Mouse (Mus musculus): ENCODE results near the gene Esyt2.

Gene Esyt2

GRCm38 (mm10) chr12:116354694-116355093 is 73.7 kb downstream of the Esyt2 start:
- no peak for DNase-seq (ENCODE audit: low read depth, low spot score)

GRCm38 (mm10) chr12:116362091-116362490 is 81.1 kb downstream of the Esyt2 start:
- no peak for DNase-seq (ENCODE audit: low read depth, low spot score)

GRCm38 (mm10) chr12:116366900-116367299 is 85.9 kb downstream of the Esyt2 start:
- DNase-seq (ENCODE audit: low read depth, low spot score) = no peak

DNA sequence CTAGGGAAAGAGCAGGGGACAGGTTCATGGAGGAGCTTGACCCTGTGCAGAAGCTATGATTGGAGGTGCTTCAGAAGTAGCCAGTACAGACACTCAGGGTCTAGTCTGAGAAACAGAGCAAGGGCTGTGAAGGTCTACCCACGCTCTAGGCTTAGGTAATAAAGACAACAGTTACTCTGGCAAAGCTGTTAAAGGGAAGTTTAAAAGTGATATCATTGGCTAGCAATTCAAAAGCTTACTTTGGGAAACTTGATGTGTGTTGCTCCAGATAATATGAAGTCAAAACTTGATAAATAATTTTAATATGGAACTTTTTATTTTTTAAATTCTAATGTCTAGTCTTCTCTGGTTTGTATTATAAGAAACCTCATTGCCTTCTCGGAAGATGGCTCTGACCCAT is 86.3 kb downstream of the Esyt2 start:
- DNase-seq (ENCODE audit: low read depth, low spot score) = no peak

DNA sequence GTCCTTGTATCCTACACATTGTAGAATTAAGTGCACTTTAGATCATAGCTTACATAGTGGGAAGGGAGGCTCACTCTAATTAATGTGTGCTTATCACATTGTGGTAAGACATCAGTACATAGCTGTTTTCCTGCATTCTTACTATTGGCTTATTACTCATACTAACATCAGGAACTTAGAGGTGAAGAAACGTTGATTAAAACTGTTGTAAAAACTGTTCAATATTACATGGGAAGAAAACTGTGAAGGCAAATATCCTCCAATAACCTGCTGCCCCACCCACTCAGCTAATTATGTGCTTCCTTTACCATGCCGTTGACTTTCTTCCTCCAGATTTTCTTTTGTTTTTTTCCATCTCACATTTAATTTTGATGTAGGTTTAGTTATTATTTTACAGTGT is 87.9 kb downstream of the Esyt2 start:
- DNase-seq (ENCODE audit: low read depth, low spot score) = no peak

GRCm38 (mm10) chr12:116383101-116383500 is 102.1 kb downstream of the Esyt2 start:
- no peak for DNase-seq (ENCODE audit: low read depth, low spot score)

DNA sequence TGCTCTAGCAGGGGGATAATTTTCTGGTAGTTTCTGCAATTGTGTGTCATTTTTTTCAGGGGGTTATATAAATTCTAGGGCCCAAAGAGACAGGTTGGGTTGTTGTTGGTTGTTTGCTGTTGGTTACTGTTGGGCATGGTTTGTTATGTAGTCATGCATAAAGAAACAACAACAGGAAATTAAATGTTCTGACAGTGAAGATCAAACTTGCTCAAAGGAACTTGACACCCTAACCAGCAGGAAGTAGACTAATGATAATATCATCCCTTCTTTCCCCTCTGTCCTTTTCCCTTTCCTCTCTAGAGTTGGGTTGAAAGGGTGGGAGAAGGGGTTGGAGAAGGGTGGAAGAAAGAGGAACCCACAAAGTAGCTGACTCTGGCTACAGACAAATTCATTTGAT is 103.0 kb downstream of the Esyt2 start:
- DNase-seq (ENCODE audit: low read depth, low spot score) = no peak

DNA sequence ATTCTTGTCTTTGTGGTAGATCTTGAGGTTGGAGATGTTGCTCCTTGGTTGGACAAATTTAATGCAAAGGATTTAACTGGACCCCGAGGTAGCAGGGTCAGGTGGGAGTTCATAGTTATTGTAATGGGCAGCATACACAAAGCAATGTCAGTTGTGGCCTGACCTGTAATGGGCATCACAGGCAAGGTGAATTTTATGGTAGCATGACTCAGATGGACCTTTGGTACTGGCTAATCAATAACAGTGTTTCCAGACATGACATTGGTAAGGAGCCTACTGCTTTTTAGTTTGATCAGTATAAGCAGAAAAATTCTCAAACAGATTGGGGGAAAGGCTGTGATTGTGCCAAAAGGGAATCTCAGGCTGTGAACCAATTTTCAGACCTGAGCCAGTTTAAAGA is 105.8 kb downstream of the Esyt2 start:
- DNase-seq (ENCODE audit: low read depth, low spot score) = no peak

- no peak for DNase-seq (ENCODE audit: low read depth, low spot score)
These were observed 108.9 kb downstream of the Esyt2 start for GRCm38 (mm10) chr12:116389868-116390267.

- no peak for DNase-seq (ENCODE audit: low read depth, low spot score)
These were observed 113.3 kb downstream of the Esyt2 start for GRCm38 (mm10) chr12:116394327-116394726.

- no peak for DNase-seq (ENCODE audit: low read depth, low spot score)
These were observed 114.3 kb downstream of the Esyt2 start for GRCm38 (mm10) chr12:116395312-116395711.

DNA sequence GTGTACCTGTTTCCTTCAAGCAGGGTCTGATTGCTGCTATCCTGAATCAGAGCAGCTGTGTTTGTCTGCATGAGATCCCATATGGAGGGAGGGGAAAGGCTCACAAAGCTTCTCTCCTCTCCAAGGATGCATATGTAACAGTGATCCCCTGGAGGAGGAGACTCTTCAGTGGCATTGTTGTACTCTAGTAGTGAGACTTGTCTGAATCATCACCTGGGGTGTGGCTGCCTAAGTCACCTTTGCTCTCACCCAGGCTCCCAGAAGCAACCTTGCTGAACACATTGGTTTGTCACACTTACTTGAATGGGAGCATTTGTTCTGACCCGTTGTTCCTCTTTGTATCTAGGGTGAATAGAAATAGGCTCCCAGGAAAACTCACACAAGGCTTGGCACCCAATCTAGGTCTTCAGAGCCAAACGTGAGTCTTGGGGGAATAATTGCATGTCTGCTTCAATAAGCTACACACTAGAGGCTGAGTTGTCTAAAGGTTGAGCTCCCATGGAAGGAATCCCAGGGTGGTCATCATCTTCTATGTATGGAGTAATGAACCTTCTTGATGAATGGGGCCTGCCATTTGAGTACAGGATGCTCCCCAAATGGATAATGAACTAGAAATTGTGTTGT is 115.2 kb downstream of the Esyt2 start:
- DNase-seq (ENCODE audit: low read depth, low spot score) = no peak

DNA sequence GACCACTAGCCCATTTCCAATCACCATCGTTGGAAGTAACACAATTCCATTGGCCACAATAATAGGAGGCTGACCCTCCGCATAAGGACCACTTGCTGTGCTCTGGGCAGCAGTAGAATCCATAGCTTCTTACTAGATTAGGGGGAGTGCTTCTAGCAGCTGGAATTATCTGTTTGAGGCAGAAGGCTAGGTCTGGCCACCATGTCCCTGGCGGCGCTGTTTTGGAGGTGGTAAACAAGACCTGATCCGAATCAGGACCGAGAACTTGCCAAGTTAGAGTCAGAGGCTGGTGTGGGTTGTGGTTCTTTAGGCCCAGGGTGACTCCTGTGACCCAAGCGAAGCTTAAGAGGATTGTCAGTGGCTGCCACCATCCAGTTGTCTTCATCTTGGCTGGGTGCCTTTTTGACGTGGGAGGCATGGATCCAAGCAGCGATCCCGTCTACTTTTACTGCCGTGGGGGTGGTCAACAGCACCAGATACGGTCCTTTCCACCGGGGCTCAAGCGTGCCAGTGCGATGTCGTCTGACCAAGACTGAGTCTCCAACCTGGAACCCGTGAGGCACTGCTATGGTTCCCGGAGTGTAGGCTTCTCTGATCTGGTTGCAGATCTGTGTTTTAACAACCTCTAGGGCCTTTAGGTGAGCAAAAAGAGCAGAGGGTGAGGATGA is 123.2 kb downstream of the Esyt2 start:
- DNase-seq (ENCODE audit: low read depth, low spot score) = peak; percentile 10

DNA sequence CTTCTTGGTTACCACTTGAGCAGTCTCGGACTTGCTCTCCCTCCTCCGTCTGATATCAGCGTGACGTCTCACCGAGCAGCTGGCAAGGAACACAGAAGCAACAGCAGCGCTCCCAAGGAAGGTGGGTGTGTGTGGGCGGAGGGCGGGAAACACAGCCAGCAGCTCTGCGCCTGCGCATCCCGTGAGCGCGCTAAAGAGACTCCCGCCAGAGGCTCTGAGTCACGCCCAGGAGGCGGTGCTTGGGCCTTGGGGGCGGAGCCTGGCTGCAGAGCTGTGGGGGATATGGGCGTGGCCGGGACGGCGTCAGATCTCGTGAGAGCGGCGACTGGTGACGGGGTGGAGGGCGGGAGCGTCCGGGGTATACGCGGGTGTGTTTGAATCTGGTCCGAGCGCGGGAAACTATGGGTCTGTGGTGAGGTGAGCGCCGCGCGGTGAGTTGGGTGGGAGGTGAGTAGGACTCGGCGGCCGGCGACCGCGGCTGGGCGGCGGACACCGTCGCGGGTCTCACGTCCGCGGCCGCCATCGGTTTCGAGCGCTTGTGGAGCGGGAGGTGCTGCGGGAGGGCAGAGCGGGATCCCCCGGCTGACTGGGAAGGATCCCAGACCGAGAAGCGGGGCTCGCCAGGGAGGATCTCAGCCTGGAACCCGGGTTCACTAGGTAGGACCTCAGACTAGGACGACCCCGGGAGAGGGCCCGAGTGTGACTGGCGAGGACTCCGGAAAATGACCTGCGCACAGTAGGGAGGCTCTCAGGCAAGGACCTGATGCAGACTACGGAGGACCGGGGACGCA is 124.2 kb downstream of the Esyt2 start, which contains the start of gene Ncapg2:
TSS of gene Ncapg2 (plus strand) at position 358 of the 791 bp plus-strand sequence.
- DNase-seq (ENCODE audit: low read depth, low spot score) = peak; percentile 98

DNA sequence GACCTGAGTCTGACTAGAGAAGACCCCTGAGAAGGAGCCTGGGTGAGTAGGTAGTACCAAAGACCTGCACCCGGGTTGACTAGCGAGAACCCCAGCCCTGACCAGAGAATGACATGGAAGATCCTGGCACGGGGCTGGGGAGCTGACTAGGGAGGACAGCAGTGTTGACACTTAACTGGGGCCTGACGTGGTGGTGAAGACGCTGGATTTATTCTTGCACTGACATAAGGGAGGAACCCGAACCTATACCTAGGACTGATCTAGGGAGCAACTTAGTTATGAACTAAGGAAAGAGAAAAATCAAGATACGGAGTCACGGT is 124.8 kb downstream of the Esyt2 start:
- no peak for DNase-seq (ENCODE audit: low read depth, low spot score)

DNA sequence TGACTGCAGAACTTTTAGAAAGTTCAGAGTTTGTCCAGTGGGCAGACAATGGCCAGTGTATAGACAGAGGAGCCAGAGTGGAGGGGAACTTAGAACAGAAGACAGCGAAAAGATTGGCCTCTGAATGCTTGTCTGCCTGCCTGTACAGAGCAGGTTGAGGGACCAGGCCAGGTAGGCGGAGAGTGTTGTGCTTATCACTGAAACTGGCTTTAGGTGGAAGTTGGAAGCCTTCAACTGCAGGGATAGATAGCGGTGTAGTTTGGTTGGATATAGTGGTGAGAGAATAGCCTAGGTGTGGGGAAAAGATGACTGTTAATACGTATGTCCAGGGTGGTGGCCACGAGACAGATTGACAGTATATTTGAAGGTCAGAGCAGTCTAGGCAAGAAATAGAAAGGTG is 126.9 kb downstream of the Esyt2 start:
- no peak for DNase-seq (ENCODE audit: low read depth, low spot score)

DNA sequence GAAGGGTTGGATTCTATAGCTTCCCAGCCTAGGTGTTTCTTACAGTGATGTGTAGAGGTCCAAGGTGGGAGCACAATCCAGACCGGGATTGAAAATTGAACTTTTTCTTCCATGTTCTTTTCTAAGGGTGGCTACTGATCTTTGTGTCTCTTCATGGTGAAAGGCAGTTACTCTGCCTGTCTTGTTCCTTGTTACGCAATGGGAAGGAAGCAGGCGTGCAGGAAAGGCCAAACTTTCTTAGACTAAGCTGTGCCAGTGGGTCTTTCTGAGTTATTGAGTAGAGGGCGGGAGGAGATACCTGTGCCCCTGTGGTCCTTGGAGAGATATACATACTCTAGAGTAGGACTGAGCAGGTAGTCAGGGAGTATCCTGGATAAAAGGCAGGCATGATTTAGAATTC is 133.9 kb downstream of the Esyt2 start:
- no peak for DNase-seq (ENCODE audit: low read depth, low spot score)

GRCm38 (mm10) chr12:116416514-116416913 is 135.5 kb downstream of the Esyt2 start:
- peak; percentile 24 for DNase-seq (ENCODE audit: low read depth, low spot score)

DNA sequence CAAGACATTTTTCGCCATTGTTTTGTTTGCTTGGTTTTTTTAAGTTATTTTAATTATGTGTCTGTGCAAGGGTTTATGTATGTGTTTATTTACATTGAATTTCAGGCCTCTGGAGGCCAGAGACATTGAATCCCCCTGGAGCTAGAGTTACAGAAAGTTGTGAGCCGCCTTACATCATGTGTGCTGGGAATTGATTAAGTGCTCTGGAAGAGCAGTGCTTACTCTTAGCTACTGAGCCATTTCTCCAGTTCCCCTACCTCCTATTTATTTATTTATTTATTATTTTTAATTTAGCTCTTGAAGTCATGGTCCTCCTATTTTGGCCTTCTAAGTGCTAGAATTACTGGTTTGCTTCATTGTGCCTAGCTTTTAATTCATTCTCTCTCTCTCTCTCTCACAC is 140.7 kb downstream of the Esyt2 start:
- DNase-seq (ENCODE audit: low read depth, low spot score) = no peak

- DNase-seq (ENCODE audit: low read depth, low spot score) = no peak
These were observed 144.4 kb downstream of the Esyt2 start for GRCm38 (mm10) chr12:116425392-116425791.

DNA sequence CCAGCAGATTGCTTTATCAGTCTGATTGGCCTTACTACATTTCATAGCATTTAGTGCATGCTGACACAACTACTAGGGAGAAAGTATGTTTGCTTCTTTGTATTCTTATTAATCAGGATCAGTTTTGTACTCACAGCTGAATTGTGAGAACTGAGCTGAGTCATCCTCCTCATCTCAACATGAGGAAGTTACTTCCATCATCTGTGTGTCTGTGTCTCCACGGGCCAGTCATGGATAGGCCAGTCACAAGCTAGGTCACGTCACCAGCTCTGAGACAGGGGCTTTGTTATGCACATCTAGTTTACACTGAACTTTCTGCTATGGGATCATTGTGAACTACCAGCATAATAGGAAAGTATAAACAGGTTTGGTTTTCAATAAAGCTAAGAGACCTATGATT is 152.7 kb downstream of the Esyt2 start:
- DNase-seq (ENCODE audit: low read depth, low spot score) = no peak

- no peak for DNase-seq (ENCODE audit: low read depth, low spot score)
These were observed 154.2 kb downstream of the Esyt2 start for GRCm38 (mm10) chr12:116435232-116435631.

DNA sequence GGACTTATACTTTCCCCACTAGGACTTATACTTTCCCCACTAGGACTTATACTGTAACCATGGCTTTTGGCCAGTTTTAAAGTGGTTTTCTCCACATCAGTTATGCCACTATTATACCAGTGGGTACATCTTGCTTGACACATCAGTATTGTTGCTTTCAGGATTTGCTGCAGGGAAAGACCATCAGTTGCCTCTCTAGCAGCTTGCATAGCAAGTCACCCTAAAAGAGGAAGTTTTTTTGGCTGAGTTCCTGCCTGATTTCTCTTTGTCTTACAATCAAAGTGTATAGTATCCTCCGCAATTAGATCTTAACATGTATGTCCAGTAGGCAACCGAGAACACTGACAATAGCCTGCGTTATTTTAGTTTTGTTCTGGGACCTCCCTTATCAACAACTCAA is 155.1 kb downstream of the Esyt2 start:
- DNase-seq (ENCODE audit: low read depth, low spot score) = no peak
